Mouse (Mus musculus): ENCODE data around the gene Chdh. TPM values are rescaled to one million over a fixed set of nuclear protein-coding genes. Genes with fewer than 3 reads are reported as not detected.

Gene Chdh
- polyA plus RNA-seq, 1 experiment from 2014 or later, result 0.64 TPM

GRCm38 (mm10) chr14:29986096-29986495, 22.7 kb upstream of the Chdh start:
- Histone ChIP-seq H3K36me3 (replicated peaks; ENCODE audit: control insufficient read depth, insufficient read depth) (peaks cover 100% of the 10 kb centered on the region), H3K4me1 (replicated peaks; ENCODE audit: control insufficient read depth, insufficient read depth, low read length) (no peaks in the 10 kb centered on the region), H3K9me3 (ENCODE audit: control insufficient read depth, low read length) (no peaks in the 10 kb centered on the region), H3K4me3 (replicated peaks; ENCODE audit: low read length) (no peak overlapping the region), H3K9ac (no peak overlapping the region), H3K27me3 (ENCODE audit: control insufficient read depth, insufficient read depth, low read length) (no peaks in the 10 kb centered on the region), H3K4me2 (replicated peaks) (no peak overlapping the region), H3K27ac (no peak overlapping the region)
- DNase-seq (ENCODE audit: low spot score), result no peak
- 95% methylated on average over 4 of the region's 4 CpGs for WGBS
- ATAC-seq (ENCODE audit: low FRiP score), result no peak

- H3K9me3 ChIP-seq (ENCODE audit: control insufficient read depth, low read length), result no peaks in the 10 kb centered on the region
- H3K4me1 ChIP-seq (replicated peaks; ENCODE audit: control insufficient read depth, insufficient read depth, low read length), result no peaks in the 10 kb centered on the region
- no peak overlapping the region for H3K9ac ChIP-seq
- H3K4me2 ChIP-seq (replicated peaks), result no peak overlapping the region
- no peak overlapping the region for H3K4me3 ChIP-seq (replicated peaks; ENCODE audit: low read length)
- H3K27ac ChIP-seq, result no peak overlapping the region
- 98% methylated on average over 6 of the region's 6 CpGs for WGBS
- H3K27me3 ChIP-seq (ENCODE audit: control insufficient read depth, insufficient read depth, low read length), result no peaks in the 10 kb centered on the region
- ATAC-seq (ENCODE audit: low FRiP score) (no peak), DNase-seq (ENCODE audit: low spot score) (no peak)
- H3K36me3 ChIP-seq (replicated peaks; ENCODE audit: control insufficient read depth, insufficient read depth), result peaks cover 100% of the 10 kb centered on the region
Observed at GRCm38 (mm10) chr14:29987276-29987675, 21.5 kb upstream of the Chdh start.

- no peak overlapping the region for H3K9ac ChIP-seq
- H3K9me3 ChIP-seq (ENCODE audit: control insufficient read depth, low read length), result no peaks in the 10 kb centered on the region
- ATAC-seq (ENCODE audit: low FRiP score), result no peak
- H3K4me3 ChIP-seq (replicated peaks; ENCODE audit: low read length), result no peak overlapping the region
- DNase-seq (ENCODE audit: low spot score), result no peak
- H3K4me2 ChIP-seq (replicated peaks), result no peak overlapping the region
- 95% methylated on average over 9 of the region's 9 CpGs for WGBS
- no peaks in the 10 kb centered on the region for H3K27me3 ChIP-seq (ENCODE audit: control insufficient read depth, insufficient read depth, low read length)
- H3K4me1 ChIP-seq (replicated peaks; ENCODE audit: control insufficient read depth, insufficient read depth, low read length), result no peaks in the 10 kb centered on the region
- H3K36me3 ChIP-seq (replicated peaks; ENCODE audit: control insufficient read depth, insufficient read depth), result peaks cover 100% of the 10 kb centered on the region
- no peak overlapping the region for H3K27ac ChIP-seq
Observed at GRCm38 (mm10) chr14:29987739-29988138, 21.1 kb upstream of the Chdh start.

- Histone ChIP-seq H3K27me3 (ENCODE audit: control insufficient read depth, insufficient read depth, low read length) (no peaks in the 10 kb centered on the region), H3K9me3 (ENCODE audit: control insufficient read depth, low read length) (no peaks in the 10 kb centered on the region), H3K36me3 (replicated peaks; ENCODE audit: control insufficient read depth, insufficient read depth) (peaks cover 100% of the 10 kb centered on the region), H3K4me1 (replicated peaks; ENCODE audit: control insufficient read depth, insufficient read depth, low read length) (no peaks in the 10 kb centered on the region), H3K4me3 (replicated peaks; ENCODE audit: low read length) (no peak overlapping the region), H3K27ac (no peak overlapping the region), H3K9ac (no peak overlapping the region), H3K4me2 (replicated peaks) (no peak overlapping the region)
- no peak for ATAC-seq (ENCODE audit: low FRiP score)
- DNase-seq (ENCODE audit: low spot score), result no peak
- WGBS, result 95% methylated on average over 4 of the region's 4 CpGs
Observed at GRCm38 (mm10) chr14:29988337-29988736, 20.5 kb upstream of the Chdh start.

GRCm38 (mm10) chr14:29994976-29995375, 13.8 kb upstream of the Chdh start:
- Histone ChIP-seq H3K27ac (no peak overlapping the region), H3K4me1 (replicated peaks; ENCODE audit: control insufficient read depth, insufficient read depth, low read length) (no peaks in the 10 kb centered on the region), H3K4me3 (replicated peaks; ENCODE audit: low read length) (no peak overlapping the region), H3K4me2 (replicated peaks) (no peak overlapping the region), H3K27me3 (ENCODE audit: control insufficient read depth, insufficient read depth, low read length) (no peaks in the 10 kb centered on the region), H3K9me3 (ENCODE audit: control insufficient read depth, low read length) (no peaks in the 10 kb centered on the region), H3K36me3 (replicated peaks; ENCODE audit: control insufficient read depth, insufficient read depth) (peaks cover 77% of the 10 kb centered on the region), H3K9ac (no peak overlapping the region)
- 90% methylated on average over 4 of the region's 4 CpGs for WGBS
- no peak for DNase-seq (ENCODE audit: low spot score)
- ATAC-seq (ENCODE audit: low FRiP score), result no peak

- no peak for DNase-seq (ENCODE audit: low spot score)
- Histone ChIP-seq H3K27ac (no peak overlapping the region), H3K36me3 (replicated peaks; ENCODE audit: control insufficient read depth, insufficient read depth) (peaks cover 65% of the 10 kb centered on the region), H3K4me2 (replicated peaks) (no peak overlapping the region), H3K4me3 (replicated peaks; ENCODE audit: low read length) (no peak overlapping the region), H3K9me3 (ENCODE audit: control insufficient read depth, low read length) (no peaks in the 10 kb centered on the region), H3K4me1 (replicated peaks; ENCODE audit: control insufficient read depth, insufficient read depth, low read length) (no peaks in the 10 kb centered on the region), H3K27me3 (ENCODE audit: control insufficient read depth, insufficient read depth, low read length) (no peaks in the 10 kb centered on the region), H3K9ac (no peak overlapping the region)
- 94% methylated on average over 11 of the region's 11 CpGs for WGBS
- ATAC-seq (ENCODE audit: low FRiP score), result no peak
Observed at GRCm38 (mm10) chr14:29996000-29996751, 12.6 kb upstream of the Chdh start.

GRCm38 (mm10) chr14:29997345-29997744, 11.5 kb upstream of the Chdh start:
- Histone ChIP-seq H3K27ac (no peak overlapping the region), H3K4me2 (replicated peaks) (no peak overlapping the region), H3K4me1 (replicated peaks; ENCODE audit: control insufficient read depth, insufficient read depth, low read length) (no peaks in the 10 kb centered on the region), H3K36me3 (replicated peaks; ENCODE audit: control insufficient read depth, insufficient read depth) (peaks cover 53% of the 10 kb centered on the region), H3K9me3 (ENCODE audit: control insufficient read depth, low read length) (no peaks in the 10 kb centered on the region), H3K9ac (no peak overlapping the region), H3K4me3 (replicated peaks; ENCODE audit: low read length) (no peak overlapping the region), H3K27me3 (ENCODE audit: control insufficient read depth, insufficient read depth, low read length) (no peaks in the 10 kb centered on the region)
- DNase-seq (ENCODE audit: low spot score), result no peak
- no peak for ATAC-seq (ENCODE audit: low FRiP score)

- DNase-seq (ENCODE audit: low spot score) (no peak), ATAC-seq (ENCODE audit: low FRiP score) (no peak)
- Histone ChIP-seq H3K9ac (no peak overlapping the region), H3K36me3 (replicated peaks; ENCODE audit: control insufficient read depth, insufficient read depth) (peaks cover 38% of the 10 kb centered on the region), H3K4me3 (replicated peaks; ENCODE audit: low read length) (no peak overlapping the region), H3K27me3 (ENCODE audit: control insufficient read depth, insufficient read depth, low read length) (no peaks in the 10 kb centered on the region), H3K27ac (no peak overlapping the region), H3K4me2 (replicated peaks) (no peak overlapping the region), H3K9me3 (ENCODE audit: control insufficient read depth, low read length) (no peaks in the 10 kb centered on the region), H3K4me1 (replicated peaks; ENCODE audit: control insufficient read depth, insufficient read depth, low read length) (no peaks in the 10 kb centered on the region)
- 75% methylated on average over 13 of the region's 13 CpGs for WGBS
Observed at GRCm38 (mm10) chr14:29998747-29999474, 9.9 kb upstream of the Chdh start.

GRCm38 (mm10) chr14:29999475-29999811, 9.4 kb upstream of the Chdh start:
- ATAC-seq (ENCODE audit: low FRiP score) (no peak), DNase-seq (ENCODE audit: low spot score) (no peak)
- H3K4me2 ChIP-seq (replicated peaks), result no peak overlapping the region
- 93% methylated on average over 3 of the region's 3 CpGs for WGBS
- no peak overlapping the region for H3K4me3 ChIP-seq (replicated peaks; ENCODE audit: low read length)
- H3K4me1 ChIP-seq (replicated peaks; ENCODE audit: control insufficient read depth, insufficient read depth, low read length), result no peaks in the 10 kb centered on the region
- H3K27ac ChIP-seq, result no peak overlapping the region
- no peaks in the 10 kb centered on the region for H3K9me3 ChIP-seq (ENCODE audit: control insufficient read depth, low read length)
- H3K9ac ChIP-seq, result no peak overlapping the region
- peaks cover 32% of the 10 kb centered on the region for H3K36me3 ChIP-seq (replicated peaks; ENCODE audit: control insufficient read depth, insufficient read depth)
- H3K27me3 ChIP-seq (ENCODE audit: control insufficient read depth, insufficient read depth, low read length), result no peaks in the 10 kb centered on the region

All from hindbrain, embryonic 14.5 days (tissue).